Mouse (Mus musculus) heart, postnatal 0 days (tissue): ENCODE results near the gene Slc23a4. TPM values are rescaled to one million over a fixed set of nuclear protein-coding genes. Genes with fewer than 3 reads are reported as not detected.

Experiments used
- ATAC-seq: fragments of 200-750 bp; cut with Nextera tagmentation; 2 replicates; pipeline ENCODE4 v1.8.0; 2017; ENCODE audit warnings: low read depth, moderate number of reproducible peaks, moderate library complexity; ENCODE audit not compliant: insufficient read depth
- DNase-seq: peaks from one replicate; pipeline ENCODE4 v3.0.0-alpha.2; 2016; ENCODE audit warnings: low spot score
- H3K27ac ChIP-seq: fragments of 300-500 bp; sonication (generic); 2 replicates; pipeline ENCODE4 v1.5.1; 2014; ENCODE audit warnings: low read depth, mild to moderate bottlenecking
- H3K27me3 ChIP-seq: fragments of 300-500 bp; sonication (generic); 2 replicates; pipeline ENCODE4 v1.6.1; 2014; ENCODE audit warnings: low read length, mixed read lengths; ENCODE audit not compliant: control insufficient read depth, insufficient read depth
- H3K36me3 ChIP-seq: fragments of 300-500 bp; sonication (generic); replicated peaks from 2 replicates; pipeline ENCODE4 v1.6.1; 2014; ENCODE audit warnings: low read length, mixed read lengths; ENCODE audit not compliant: control insufficient read depth, insufficient read depth
- H3K4me1 ChIP-seq: fragments of 300-500 bp; sonication (generic); 2 replicates; pipeline ENCODE4 v1.6.1; 2014; ENCODE audit warnings: antibody characterized with exemption; ENCODE audit not compliant: control insufficient read depth, insufficient read depth
- H3K4me2 ChIP-seq: fragments of 300-500 bp; sonication (generic); 2 replicates; pipeline ENCODE4 v1.6.1; 2014; ENCODE audit warnings: low read depth, mild to moderate bottlenecking, low read length, moderate library complexity
- H3K4me3 ChIP-seq: fragments of 300-500 bp; sonication (generic); 2 replicates; pipeline ENCODE4 v1.5.1; 2014; ENCODE audit warnings: low read depth, low read length
- H3K9ac ChIP-seq: fragments of 300-500 bp; sonication (generic); replicated peaks from 2 replicates; pipeline ENCODE4 v1.6.1; 2014; ENCODE audit warnings: low read depth, low read length, mixed read lengths
- H3K9me3 ChIP-seq: fragments of 300-500 bp; sonication (generic); replicated peaks from 2 replicates; pipeline ENCODE4 v1.6.1; 2016; ENCODE audit warnings: low read length; ENCODE audit not compliant: control insufficient read depth
- CTCF ChIP-seq: IDR thresholded peaks from 2 replicates; pipeline ENCODE4 v1.5.1; 2016; ENCODE audit warnings: antibody characterized with exemption, control low read depth, low read depth
- EP300 ChIP-seq: IDR thresholded peaks from 2 replicates; pipeline ENCODE4 v1.6.1; 2016; ENCODE audit warnings: antibody characterized with exemption, low read depth
- WGBS: fragments of 180-500 bp; shearing (Covaris S2); extraction: QIAGEN DNeasy Blood & Tissue Kit; methylation state at CpG from one replicate; pipeline ENCODE4 v1.1.7; 2014; 5-methylcytosine and 5-hydroxymethylcytosine counted together
- polyA plus RNA-seq: library from polyadenylated mRNA; unstranded; fragments of >200 nt; fragmentation: Nextera tagmentation; extraction: Ambion mirVana; gene quantifications from 2 replicates; pipeline ENCODE4 v1.2.1, GENCODE M21; 2015
- total RNA-seq: library from RNA; depleted of rRNA; stranded (reverse); fragments of >200 nt; gene quantifications from 2 replicates; pipeline ENCODE4 v1.2.3, GENCODE M21; 2014; ENCODE audit warnings: low replicate concordance; rRNA removed

Slc23a4 gene
- total RNA-seq (0.04 and 0.77 TPM in 2 replicates), polyA plus RNA-seq (0.22 and 0.42 TPM in 2 replicates)

DNA sequence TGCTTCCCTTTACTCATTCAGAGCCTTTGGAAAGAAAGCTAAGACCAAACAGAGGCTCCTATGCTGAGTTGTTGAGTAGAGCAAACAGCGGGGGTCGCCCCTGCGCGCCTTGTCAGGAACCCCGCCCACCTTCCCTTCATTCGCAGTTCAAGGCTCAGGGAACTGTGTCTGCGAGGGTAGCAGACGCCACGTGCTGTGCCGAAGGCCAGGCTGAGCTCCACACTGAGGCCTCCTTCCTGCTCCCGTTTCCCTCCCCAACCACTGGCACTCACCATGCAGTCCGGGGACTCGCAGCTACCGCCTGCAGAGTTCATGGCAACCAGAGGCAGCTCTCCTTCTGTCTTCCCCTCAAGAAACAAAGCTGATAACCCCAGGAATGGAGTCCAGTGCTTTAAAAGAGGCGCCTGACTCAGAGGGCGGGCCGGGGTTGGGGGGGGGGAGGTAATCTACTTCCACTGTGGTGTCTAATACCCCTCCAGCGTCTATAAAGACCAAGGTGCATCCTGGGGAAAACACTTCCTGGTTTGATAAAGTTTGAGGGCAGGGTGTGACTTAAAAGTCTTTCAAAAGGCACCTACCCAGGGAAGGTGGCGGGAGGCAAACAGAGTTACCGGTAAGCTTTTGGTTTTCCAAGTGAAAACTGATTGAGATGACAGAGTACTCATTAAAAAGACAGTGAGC is at the start of gene Slc23a4:
Gene Slc23a4 (minus strand): TSS at position 324 of the 681 bp plus-strand sequence.
- ATAC-seq (no peak), DNase-seq (no peak)
- Histone ChIP-seq H3K9ac (no peak within 1 kb of the TSS), H3K4me2 (peak within 1 kb of the TSS; percentile 24; the same call in 1 of the 2 replicates), H3K27ac (no peak within 1 kb of the TSS), H3K4me3 (no peak within 1 kb of the TSS), H3K36me3 (no peaks in the 10 kb centered on the region), H3K9me3 (no peaks in the 10 kb centered on the region), H3K4me1 (peaks cover 15% of the 10 kb centered on the region), H3K27me3 (no peaks in the 10 kb centered on the region)
- 13% methylated on average over 20 of the region's 20 CpGs for WGBS
- TF ChIP-seq EP300, result no peak
- no peak for TF ChIP-seq CTCF

DNA sequence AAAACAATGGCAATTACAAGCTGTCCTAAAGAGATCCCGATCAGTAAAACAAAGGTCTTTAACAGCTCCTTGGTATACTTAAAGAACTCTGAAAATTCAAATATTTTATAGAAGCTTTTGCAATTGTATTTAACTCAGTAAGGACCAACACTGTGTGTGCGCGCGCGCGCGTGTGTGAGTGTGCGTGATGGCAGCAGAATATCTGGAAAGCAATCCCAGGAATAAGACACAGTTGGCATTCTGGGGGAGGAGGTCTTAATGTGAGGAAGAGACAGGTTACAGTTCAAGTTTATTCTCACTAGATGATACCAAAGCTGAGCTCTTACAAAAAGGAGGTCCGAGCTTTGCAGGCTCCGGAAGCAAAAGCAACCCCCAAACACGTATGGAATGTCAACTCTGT is 45.1 kb upstream of the Slc23a4 start:
- Histone ChIP-seq H3K9ac (no peak overlapping the region), H3K4me3 (no peak overlapping the region), H3K4me1 (no peaks in the 10 kb centered on the region), H3K4me2 (no peak overlapping the region), H3K27ac (no peak overlapping the region), H3K9me3 (no peaks in the 10 kb centered on the region), H3K27me3 (no peaks in the 10 kb centered on the region), H3K36me3 (0 out of 2 replicates have a peak, but pooled peaks cover 6% of the 10 kb centered on the region)
- DNase-seq (no peak), ATAC-seq (no peak)
- 89% methylated on average over 11 of the region's 11 CpGs for WGBS
- TF ChIP-seq EP300 (no peak), CTCF (no peak)

DNA sequence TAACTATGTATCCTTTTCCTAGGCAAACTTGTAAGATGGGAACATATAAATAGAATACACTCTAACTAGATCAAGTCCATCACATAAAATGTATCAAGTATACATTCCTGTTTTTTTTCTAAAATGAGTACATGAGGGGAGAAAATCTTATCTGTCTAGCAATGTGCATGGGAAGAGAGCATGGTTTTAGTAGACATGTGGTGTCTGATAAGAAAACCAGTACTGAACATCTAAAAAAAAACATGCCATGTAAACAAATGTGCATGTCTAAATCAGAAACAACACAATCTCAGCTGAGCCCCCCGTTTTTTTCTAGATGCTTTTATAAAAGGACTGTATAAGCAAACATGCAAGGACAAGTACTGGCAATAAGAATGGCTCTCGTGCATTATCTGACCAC is 44.5 kb upstream of the Slc23a4 start:
- Histone ChIP-seq H3K27me3 (no peaks in the 10 kb centered on the region), H3K4me1 (no peaks in the 10 kb centered on the region), H3K27ac (no peak overlapping the region), H3K36me3 (0 out of 2 replicates have a peak, but pooled peaks cover 6% of the 10 kb centered on the region), H3K9me3 (no peaks in the 10 kb centered on the region), H3K4me3 (no peak overlapping the region), H3K9ac (no peak overlapping the region), H3K4me2 (no peak overlapping the region)
- ATAC-seq (no peak), DNase-seq (no peak)
- WGBS, result 50% methylated on average over 2 of the region's 2 CpGs
- no peak for TF ChIP-seq EP300
- no peak for TF ChIP-seq CTCF

GRCm38 (mm10) chr6:35030811-35031210 is 42.6 kb upstream of the Slc23a4 start:
- no peak overlapping the region for H3K9ac ChIP-seq
- no peak overlapping the region for H3K4me2 ChIP-seq
- 93% methylated on average over 4 of the region's 4 CpGs for WGBS
- H3K36me3 ChIP-seq, result no peaks in the 10 kb centered on the region
- no peaks in the 10 kb centered on the region for H3K9me3 ChIP-seq
- no peak overlapping the region for H3K4me3 ChIP-seq
- no peak for DNase-seq
- no peak overlapping the region for H3K27ac ChIP-seq
- TF ChIP-seq EP300, result no peak
- TF ChIP-seq CTCF, result no peak
- ATAC-seq, result no peak
- no peaks in the 10 kb centered on the region for H3K27me3 ChIP-seq
- H3K4me1 ChIP-seq, result no peaks in the 10 kb centered on the region

GRCm38 (mm10) chr6:35030226-35030625 is 42.0 kb upstream of the Slc23a4 start:
- no peak overlapping the region for H3K27ac ChIP-seq
- no peaks in the 10 kb centered on the region for H3K27me3 ChIP-seq
- H3K4me1 ChIP-seq, result no peaks in the 10 kb centered on the region
- no peak overlapping the region for H3K4me3 ChIP-seq
- 89% methylated on average over 6 of the region's 6 CpGs for WGBS
- no peak overlapping the region for H3K9ac ChIP-seq
- ATAC-seq (no peak), DNase-seq (no peak)
- no peak for TF ChIP-seq EP300
- no peak for TF ChIP-seq CTCF
- H3K36me3 ChIP-seq, result no peaks in the 10 kb centered on the region
- H3K4me2 ChIP-seq, result no peak overlapping the region
- no peaks in the 10 kb centered on the region for H3K9me3 ChIP-seq
